Mouse (Mus musculus): ENCODE data around the gene Tomm7. TPM values are rescaled to one million over a fixed set of nuclear protein-coding genes. Genes with fewer than 3 reads are reported as not detected.
"Not testable (repeated sequence)": the region's sequence is repeated elsewhere in the genome, so short reads cannot be mapped to it uniquely, and the experiment has no call there.

Gene Tomm7
- total RNA-seq, 2 experiments from 2014 or later: 73.9 to 83.3 TPM

GRCm38 (mm10) chr5:23852916-23853315 is 9.0 kb upstream of the Tomm7 start:
- DNase-seq (ENCODE audit: low spot score in 2 of 2): peak in 1 of 2 experiments; percentile 28

- DNase-seq (ENCODE audit: low spot score in 2 of 2): not testable (repeated sequence)
Measured at GRCm38 (mm10) chr5:23851160-23851555, 7.2 kb upstream of the Tomm7 start.

GRCm38 (mm10) chr5:23850345-23851159 is 6.6 kb upstream of the Tomm7 start:
- peak; percentile 89 to 95 for DNase-seq (ENCODE audit: low spot score in 2 of 2)

GRCm38 (mm10) chr5:23845141-23845540 is 1.2 kb upstream of the Tomm7 start:
- DNase-seq (ENCODE audit: low spot score in 2 of 2): no peak

DNA sequence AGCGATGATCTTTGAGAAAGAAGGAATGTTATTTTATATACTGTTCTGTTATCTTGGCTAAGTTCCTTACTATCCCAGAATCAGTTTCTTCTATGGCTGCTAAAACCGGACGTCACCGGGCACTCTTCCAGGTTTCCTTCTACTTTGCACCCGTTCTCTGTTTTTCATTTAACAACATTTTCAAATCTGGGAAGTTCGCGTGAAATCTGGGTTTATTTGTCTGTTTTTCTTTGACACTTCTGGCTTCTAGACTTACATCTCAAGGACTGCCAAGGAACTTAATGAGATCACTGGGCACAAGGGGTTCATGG is 525 bp upstream of the Tomm7 start:
- DNase-seq (ENCODE audit: low spot score in 2 of 2): peak; percentile 35 to 46

GRCm38 (mm10) chr5:23838158-23838557 is 5.8 kb downstream of the Tomm7 start:
- no peak for DNase-seq (ENCODE audit: low spot score in 2 of 2)

- not testable (repeated sequence) for DNase-seq (ENCODE audit: low spot score in 2 of 2)
Measured at GRCm38 (mm10) chr5:23835691-23836090, 8.3 kb downstream of the Tomm7 start.

- peak; percentile 22 to 56 for DNase-seq (ENCODE audit: low spot score in 2 of 2)
Measured at GRCm38 (mm10) chr5:23830897-23831752, 12.8 kb downstream of the Tomm7 start.

GRCm38 (mm10) chr5:23826321-23827004 is 17.5 kb downstream of the Tomm7 start:
- peak; percentile 64 to 69 for DNase-seq (ENCODE audit: low spot score in 2 of 2)

- no peak for DNase-seq (ENCODE audit: low spot score in 2 of 2)
Measured at GRCm38 (mm10) chr5:23824171-23824733, 19.7 kb downstream of the Tomm7 start.

GRCm38 (mm10) chr5:23822306-23822705 is 21.7 kb downstream of the Tomm7 start:
- no peak for DNase-seq (ENCODE audit: low spot score in 2 of 2)

GRCm38 (mm10) chr5:23816681-23817080 is 27.3 kb downstream of the Tomm7 start:
- no peak for DNase-seq (ENCODE audit: low spot score in 2 of 2)

- no peak for DNase-seq (ENCODE audit: low spot score in 2 of 2)
Measured at GRCm38 (mm10) chr5:23814841-23815240, 29.1 kb downstream of the Tomm7 start.

DNA sequence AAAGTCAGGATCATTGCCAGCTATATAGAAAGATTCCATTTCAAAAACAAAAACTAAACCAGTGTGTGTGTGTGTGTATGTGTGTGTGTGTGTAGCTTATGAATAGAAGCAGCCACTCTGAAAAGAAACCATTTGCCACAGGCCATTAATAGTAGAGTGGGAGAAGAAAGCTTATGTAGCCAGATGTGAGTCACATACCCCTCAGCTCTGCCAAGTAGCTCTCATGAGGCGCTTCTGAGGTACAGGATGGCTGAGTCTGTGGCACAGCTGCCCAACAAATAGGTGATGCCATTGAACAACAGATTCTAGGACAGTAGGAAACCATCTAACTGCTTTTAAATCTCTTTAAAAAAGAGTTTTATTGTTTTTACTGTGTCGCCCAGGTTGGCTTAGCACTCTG is 51.2 kb downstream of the Tomm7 start:
- DNase-seq (ENCODE audit: low spot score in 2 of 2): no peak

- no peak for DNase-seq (ENCODE audit: low spot score in 2 of 2)
Measured at GRCm38 (mm10) chr5:23789078-23789612, 54.8 kb downstream of the Tomm7 start.

Other genes starting within 250 kb of the Tomm7 start
- 100 to 1,000 TPM; 143 to 151 TPM for gene Srpk2, start 159.5 kb downstream of the Tomm7 start, total RNA-seq (2021)
- gene Pus7, start 60.5 kb downstream of the Tomm7 start, total RNA-seq (2021): 10 to 100 TPM; 19.7 to 20.7 TPM
- gene Rint1, start 56.5 kb downstream of the Tomm7 start, total RNA-seq (2021): 10 to 100 TPM; 19.0 to 24.0 TPM
- gene Fam126a, start 186.5 kb upstream of the Tomm7 start, total RNA-seq (2021): 10 to 100 TPM; 38.9 to 40.4 TPM